Mouse (Mus musculus) hematopoietic stem cell, adult 5-6 weeks (primary cell): ENCODE measurements at regions not wholly inside any gene's neighbourhood (a gene's known extent, or its start where the extent isn't known, plus 50 kb on each side); places are given as distances from the start of the nearest gene placed in this dataset.
A peak's percentile ranks its signal among the peaks of the same experiment; 100 is the strongest.

Experiments used
- ATAC-seq, 2 experiments: fragments of 125-278 bp in 1 of 2; replicated peaks in 1 of 2; 2 replicates each; pipeline ENCODE4 v1.8.0; 2016 to 2017; ENCODE audit warnings: inconsistent platforms in 2 of 2, mild to moderate bottlenecking in 2 of 2, moderate number of reproducible peaks in 2 of 2, low read depth in 1 of 2, moderate TSS enrichment in 1 of 2; ENCODE audit not compliant: low FRiP score in 2 of 2, poor library complexity in 2 of 2, severe bottlenecking in 2 of 2, insufficient read depth in 1 of 2, low TSS enrichment in 1 of 2

GRCm38 (mm10) chr3:121104571-121105407 lies 66.7 kb downstream of the Rwdd3 start:
- ATAC-seq, result peak; percentile 87

GRCm38 (mm10) chr3:121102871-121103270 lies 68.6 kb downstream of the Rwdd3 start:
- no peak for ATAC-seq

GRCm38 (mm10) chr3:121102120-121102519 lies 69.4 kb downstream of the Rwdd3 start:
- ATAC-seq, result no peak

- no peak for ATAC-seq
Measured at GRCm38 (mm10) chr3:121100211-121100860, 71.2 kb downstream of the Rwdd3 start.

- peak; percentile 42 to 72; a peak in 3 of 4 replicates for ATAC-seq
Measured at GRCm38 (mm10) chr3:121093509-121093908, 78.0 kb downstream of the Rwdd3 start.

- no peak for ATAC-seq
Measured at GRCm38 (mm10) chr3:121088724-121089123, 82.8 kb downstream of the Rwdd3 start.

- no peak for ATAC-seq
Measured at GRCm38 (mm10) chr3:121068676-121069075, 102.8 kb downstream of the Rwdd3 start.

GRCm38 (mm10) chr3:121035904-121036549 lies 135.5 kb downstream of the Rwdd3 start:
- no peak for ATAC-seq

GRCm38 (mm10) chr3:121025546-121026157 lies 145.8 kb downstream of the Rwdd3 start:
- no peak for ATAC-seq

GRCm38 (mm10) chr3:121024810-121025209 lies 146.7 kb downstream of the Rwdd3 start:
- no peak for ATAC-seq

GRCm38 (mm10) chr3:121021126-121021848 lies 150.2 kb downstream of the Rwdd3 start:
- no peak for ATAC-seq

GRCm38 (mm10) chr3:121009223-121009622 lies 162.3 kb downstream of the Rwdd3 start:
- no peak for ATAC-seq

- no peak for ATAC-seq
Measured at GRCm38 (mm10) chr3:120983556-120984270, 187.8 kb downstream of the Rwdd3 start.

- no peak for ATAC-seq
Measured at GRCm38 (mm10) chr3:120982795-120983555, 188.5 kb downstream of the Rwdd3 start.

GRCm38 (mm10) chr3:120982218-120982617 lies 189.3 kb downstream of the Rwdd3 start:
- peak in 1 of 2 experiments; percentile 17; a peak in 1 of 4 replicates for ATAC-seq
